Mouse (Mus musculus) CH12.LX (cell line): ENCODE data around the gene Ccnd3. TPM values are rescaled to one million over a fixed set of nuclear protein-coding genes. Genes with fewer than 3 reads are reported as not detected.

Experiments
- DNase-seq: peaks from one replicate; pipeline ENCODE4 v3.0.0-alpha.2; 2013; ENCODE audit errors: extremely low read depth
- H3K27ac ChIP-seq: 2 replicates; pipeline ENCODE4 v1.5.1; 2012; ENCODE audit warnings: low read depth, mild to moderate bottlenecking, control low read depth, moderate library complexity; ENCODE audit not compliant: insufficient read depth
- H3K27me3 ChIP-seq: replicated peaks from 2 replicates; pipeline ENCODE3; 2012; ENCODE audit warnings: inconsistent platforms
- H3K36me3 ChIP-seq, 2 experiments: replicated peaks in 1 of 2; 2 replicates each; pipeline versions ENCODE3 to v1.6.1; 2012; ENCODE audit warnings: inconsistent platforms in 1 of 2, low read length in 1 of 2, mild to moderate bottlenecking in 1 of 2, mixed read lengths in 1 of 2, moderate library complexity in 1 of 2; ENCODE audit not compliant: control insufficient read depth in 1 of 2, insufficient read depth in 1 of 2
- H3K4me1 ChIP-seq, 2 experiments: 2 replicates each; pipeline ENCODE4 v1.6.1; 2012; ENCODE audit warnings: inconsistent platforms in 1 of 2, moderate library complexity in 1 of 2; ENCODE audit not compliant: insufficient read depth in 2 of 2, control insufficient read depth in 1 of 2
- H3K4me2 ChIP-seq: 2 replicates; pipeline ENCODE4 v1.6.1; 2012; ENCODE audit warnings: low read depth, mild to moderate bottlenecking, control low read depth; ENCODE audit not compliant: poor library complexity, insufficient read depth, severe bottlenecking
- H3K4me3 ChIP-seq, 3 experiments: fragments of 150-350 bp in 1 of 3; sonication (generic) in 1 of 3; replicated peaks in 1 of 3; 2 replicates each; pipeline versions ENCODE3 to v1.5.1; 2011 to 2012; ENCODE audit warnings: low read depth in 2 of 3, low read length in 2 of 3, mild to moderate bottlenecking in 2 of 3, moderate library complexity in 2 of 3, control low read depth in 1 of 3, improper control_type of control experiment in 1 of 3, inconsistent platforms in 1 of 3, mixed read lengths in 1 of 3; ENCODE audit not compliant: poor library complexity in 1 of 3
- H3K79me2 ChIP-seq: replicated peaks from 2 replicates; pipeline ENCODE4 v1.6.1; 2012; ENCODE audit warnings: mild to moderate bottlenecking, moderate library complexity; ENCODE audit not compliant: control insufficient read depth, poor library complexity, insufficient read depth, severe bottlenecking; ENCODE audit errors: extremely low read depth
- H3K9ac ChIP-seq: 2 replicates; pipeline ENCODE4 v1.6.1; 2012; ENCODE audit warnings: low read depth, mild to moderate bottlenecking, control low read depth, moderate library complexity; ENCODE audit not compliant: insufficient read depth
- H3K9me3 ChIP-seq: replicated peaks from 2 replicates; pipeline ENCODE3; 2012; ENCODE audit warnings: low read length, inconsistent platforms, mixed read lengths
- BHLHE40 ChIP-seq: IDR thresholded peaks from 2 replicates; pipeline ENCODE4 v1.6.1; 2011; ENCODE audit warnings: mild to moderate bottlenecking, low read depth, low read length, improper control_type of control experiment
- CHD2 ChIP-seq: IDR thresholded peaks from 2 replicates; pipeline ENCODE4 v1.6.1; 2011; ENCODE audit warnings: low read length, improper control_type of control experiment
- E2F4 ChIP-seq: IDR thresholded peaks from 2 replicates; pipeline ENCODE4 v1.6.1; 2011; ENCODE audit warnings: low read depth, low read length, improper control_type of control experiment; ENCODE audit not compliant: insufficient replicate concordance
- ELF1 ChIP-seq: IDR thresholded peaks from 2 replicates; pipeline ENCODE4 v1.6.1; 2014; ENCODE audit warnings: low read depth, mild to moderate bottlenecking, inconsistent platforms, low read length, improper control_type of control experiment
- EP300 ChIP-seq: IDR thresholded peaks from 2 replicates; pipeline ENCODE4 v1.6.1; 2011; ENCODE audit warnings: low read length, improper control_type of control experiment
- GABPA ChIP-seq: IDR thresholded peaks from 2 replicates; pipeline ENCODE4 v1.6.1; 2012; ENCODE audit warnings: low read depth, low read length, improper control_type of control experiment, inconsistent platforms; ENCODE audit not compliant: insufficient replicate concordance
- HCFC1 ChIP-seq: IDR thresholded peaks from 2 replicates; pipeline ENCODE4 v1.6.1; 2012; ENCODE audit warnings: low read depth, mild to moderate bottlenecking, inconsistent platforms, low read length, improper control_type of control experiment
- IRF4 ChIP-seq: IDR thresholded peaks from 2 replicates; pipeline ENCODE4 v1.6.1; 2014; ENCODE audit warnings: low read depth, mild to moderate bottlenecking, inconsistent platforms, low read length, improper control_type of control experiment
- MAFK ChIP-seq: IDR thresholded peaks from 2 replicates; pipeline ENCODE4 v1.6.1; 2011; ENCODE audit warnings: low read length, improper control_type of control experiment; ENCODE audit not compliant: insufficient replicate concordance
- MAZ ChIP-seq: IDR thresholded peaks from 2 replicates; pipeline ENCODE4 v1.6.1; 2012; ENCODE audit warnings: low read depth, mild to moderate bottlenecking, inconsistent platforms, low read length, improper control_type of control experiment, moderate library complexity
- PAX5 ChIP-seq: IDR thresholded peaks from 2 replicates; pipeline ENCODE4 v1.6.1; 2012; ENCODE audit warnings: low read length, inconsistent platforms, mixed read lengths
- POLR2A ChIP-seq: IDR thresholded peaks from 2 replicates; pipeline ENCODE4 v1.6.1; 2011; ENCODE audit warnings: low read depth, mild to moderate bottlenecking, improper control_type of control experiment, low read length
- POLR2AphosphoS2 ChIP-seq: IDR thresholded peaks from 2 replicates; pipeline ENCODE4 v1.6.1; 2011; ENCODE audit warnings: low read depth, low read length, improper control_type of control experiment
- RAD21 ChIP-seq: IDR thresholded peaks from 2 replicates; pipeline ENCODE4 v1.6.1; 2011; ENCODE audit warnings: low read depth, mild to moderate bottlenecking, low read length, improper control_type of control experiment, moderate library complexity
- RCOR1 ChIP-seq: conservative IDR thresholded peaks from 2 replicates; pipeline ENCODE4 v1.6.1; 2012; ENCODE audit warnings: low read depth, mild to moderate bottlenecking, inconsistent platforms, low read length, improper control_type of control experiment
- TBP ChIP-seq: conservative IDR thresholded peaks from 2 replicates; pipeline ENCODE4 v1.6.1; 2011; ENCODE audit warnings: low read depth, low read length, improper control_type of control experiment
- UBTF ChIP-seq: IDR thresholded peaks from 2 replicates; pipeline ENCODE4 v1.6.1; 2012; ENCODE audit warnings: low read depth, mild to moderate bottlenecking, inconsistent platforms, low read length, improper control_type of control experiment, moderate library complexity
- USF1 ChIP-seq: IDR thresholded peaks from 2 replicates; pipeline ENCODE4 v1.6.1; 2014; ENCODE audit warnings: low read depth, mild to moderate bottlenecking, inconsistent platforms, low read length, improper control_type of control experiment
- ZMIZ1 ChIP-seq: IDR thresholded peaks from 2 replicates; pipeline ENCODE4 v1.6.1; 2012; ENCODE audit warnings: low read depth, mild to moderate bottlenecking, inconsistent platforms, low read length, improper control_type of control experiment
- dilution Hi-C: fragments of 300-500 bp; cut with MboI; formaldehyde crosslinking; loops from 2 replicates; pipeline ENCODE4 v1.14.3; 2020; ENCODE audit warnings: low sequenced_read_pairs; ENCODE audit not compliant: extremely low pct_unique_long_range_greater_than_20kb, extremely low pct_ligation_motif_present
- in situ Hi-C: fragments of 300-500 bp; cut with MboI; formaldehyde crosslinking; loops from 3 replicates; pipeline ENCODE4 v1.14.3; 2019; ENCODE audit warnings: low sequenced_read_pairs, low pct_ligation_motif_present, low pct_unique_long_range_greater_than_20kb, mixed read lengths
- polyA plus RNA-seq: library from polyadenylated mRNA; unstranded; fragments of >175 nt; gene quantifications from 2 replicates; pipeline ENCODE4 v1.2.1, GENCODE M21; 2012; ENCODE audit warnings: low read depth; ENCODE audit not compliant: insufficient read length
- total RNA-seq, 2 experiments: library from RNA; depleted of rRNA; stranded (reverse); fragments of 300-350 nt in 1 of 2; fragments of >200 nt in 1 of 2; gene quantifications; 2 replicates each; pipeline ENCODE4 v1.2.3; 2012 to 2014

Ccnd3 gene
- total RNA-seq (2012; rRNA removed) (48.2 and 48.7 TPM in 2 replicates), total RNA-seq (2014; rRNA removed) (30.1 and 30.6 TPM in 2 replicates), polyA plus RNA-seq (102 and 121 TPM in 2 replicates)

- Histone ChIP-seq H3K27me3 (peaks cover 10% of the 10 kb centered on the region), H3K4me1 (peaks cover 3 to 59% of the 10 kb centered on the region in 2 experiments), H3K36me3 (peaks cover 4 to 13% of the 10 kb centered on the region in 2 experiments), H3K4me3 (peak within 1 kb of the TSS; percentile 43 to 51 (median 45)), H3K9ac (peak within 1 kb of the TSS; percentile 11; the same call in 1 of the 2 replicates), H3K9me3 (no peaks in the 10 kb centered on the region), H3K27ac (no peak within 1 kb of the TSS), H3K79me2 (peaks cover 6% of the 10 kb centered on the region; the same call in 1 of the 2 replicates), H3K4me2 (peak within 1 kb of the TSS; percentile 72)
- DNase-seq: peak; percentile 31
- dilution Hi-C loops (no loop called here), in situ Hi-C loops (no loop called here)
- TF ChIP-seq GABPA (no peak), ELF1 (peak; percentile 69), POLR2A (0 out of 2 replicates have a peak, but pooled peaks have one; percentile 24)
Measured at GRCm38 (mm10) chr17:47504941-47505346, at the start of gene Ccnd3. Ccnd3 (plus strand) TSS chr17:47505051.

- no peak for DNase-seq
- H3K9ac ChIP-seq: no peak overlapping the region
- no peaks in the 10 kb centered on the region for H3K79me2 ChIP-seq
- TF ChIP-seq RAD21 (no peak), MAFK (no peak), ZMIZ1 (no peak), UBTF (no peak), TBP (no peak), USF1 (no peak), RCOR1 (no peak), BHLHE40 (no peak), HCFC1 (no peak), POLR2A (no peak), E2F4 (no peak), MAZ (no peak), CHD2 (no peak), IRF4 (no peak), POLR2AphosphoS2 (no peak), PAX5 (no peak), EP300 (no peak)
- TF ChIP-seq, all 38 proteins: peak for 0
- Histone ChIP-seq H3K27me3 (no peaks in the 10 kb centered on the region), H3K4me2 (no peak overlapping the region), H3K4me3 (no peak overlapping the region), H3K9me3 (no peaks in the 10 kb centered on the region), H3K36me3 (no peaks in the 10 kb centered on the region), H3K4me1 (peaks cover 18 to 47% of the 10 kb centered on the region in 2 experiments), H3K27ac (no peak overlapping the region)
- dilution Hi-C loops: no loop called here
- in situ Hi-C loops: no loop called here
Measured at GRCm38 (mm10) chr17:47458310-47458709, 46.5 kb upstream of the Ccnd3 start.
